11 mouse cellular contexts compared by ENCODE assay signal in genomic region chr10:21605601-21606000, GRCm38 (mm10). TPM values are rescaled to one million over a fixed set of nuclear protein-coding genes. Genes with fewer than 3 reads are reported as not detected.
DNase-seq lines count a peak whose midpoint lies in the region; ATAC-seq and TF ChIP-seq lines count a peak whose summit lies in the region.
"Had no signal": no experiment of that assay in that cellular context is flagged by ENCODE, and none has a peak within 500 bp of the region (broad histone marks: within the 10 kb centered on the region; RNA-seq: fewer than 3 reads in every experiment).

No protein-coding gene starts in this region.

- no peak overlapping the region for H3K9ac ChIP-seq in heart, adult 2 months (ENCODE audit: low read depth, low read length)
- H3K9ac ChIP-seq in midbrain, embryonic 15.5 days: no peak overlapping the region
- H3K9ac ChIP-seq in intestine, postnatal 0 days (ENCODE audit: low read depth, low read length): no peak overlapping the region

- peaks cover 6% of the 10 kb centered on the region for H3K4me1 ChIP-seq in heart, adult 2 months (ENCODE audit: control insufficient read depth, insufficient read depth, low read length)
- H3K4me1 ChIP-seq in midbrain, embryonic 15.5 days: peaks cover 5% of the 10 kb centered on the region
- peaks cover 17% of the 10 kb centered on the region for H3K4me1 ChIP-seq in midbrain, embryonic 10.5 days
- H3K4me1 ChIP-seq in intestine, postnatal 0 days (replicated peaks; ENCODE audit: control insufficient read depth, insufficient read depth, low read length): peaks cover 9% of the 10 kb centered on the region

- H3K4me3 ChIP-seq in heart, adult 2 months: no peak overlapping the region
- H3K4me3 ChIP-seq in midbrain, embryonic 15.5 days: no peak overlapping the region
- no peak overlapping the region for H3K4me3 ChIP-seq in midbrain, embryonic 10.5 days
- no peak overlapping the region for H3K4me3 ChIP-seq in intestine, postnatal 0 days (ENCODE audit: low read depth, low read length)
- H3K4me3 ChIP-seq: erythroblast, embryonic 14.5 days had no signal

- 79% methylated on average over 5 of the region's 5 CpGs for WGBS in heart, adult 2 months
- WGBS in midbrain, embryonic 15.5 days: 68% methylated on average over 5 of the region's 5 CpGs
- WGBS in midbrain, embryonic 10.5 days: 73% methylated on average over 5 of the region's 5 CpGs
- 86% methylated on average over 5 of the region's 5 CpGs for WGBS in intestine, postnatal 0 days

- no peaks in the 10 kb centered on the region for H3K79me2 ChIP-seq in heart, adult 2 months (replicated peaks; ENCODE audit: control insufficient read depth, insufficient read depth, low read length)

- no peak overlapping the region for H3K4me2 ChIP-seq in midbrain, embryonic 15.5 days
- no peak overlapping the region for H3K4me2 ChIP-seq in intestine, postnatal 0 days (replicated peaks; ENCODE audit: low read depth)

- no peak for TF ChIP-seq POLR2A in heart, adult 2 months (IDR thresholded peaks at IDR 0.05; ENCODE audit: insufficient read depth, low read depth, low read length)

- TF ChIP-seq EP300 in heart, adult 2 months (IDR thresholded peaks at IDR 0.05; ENCODE audit: insufficient read depth, low read depth, low read length): no peak

- peak overlapping the region; percentile 54 for H3K27ac ChIP-seq in heart, adult 2 months
- no peak overlapping the region for H3K27ac ChIP-seq in midbrain, embryonic 15.5 days
- H3K27ac ChIP-seq in midbrain, embryonic 10.5 days (replicated peaks): no peak overlapping the region
- 0 out of 2 replicates have a peak overlapping the region, but pooled peaks have one; percentile 61 for H3K27ac ChIP-seq in intestine, postnatal 0 days (ENCODE audit: low read depth, low read length)

- H3K36me3 ChIP-seq in heart, adult 2 months (ENCODE audit: control insufficient read depth, insufficient read depth, low read length): no peaks in the 10 kb centered on the region
- no peaks in the 10 kb centered on the region for H3K36me3 ChIP-seq in midbrain, embryonic 15.5 days (replicated peaks)
- no peaks in the 10 kb centered on the region for H3K36me3 ChIP-seq in midbrain, embryonic 10.5 days
- H3K36me3 ChIP-seq in intestine, postnatal 0 days (ENCODE audit: control insufficient read depth, insufficient read depth): no peaks in the 10 kb centered on the region

- no peaks in the 10 kb centered on the region for H3K27me3 ChIP-seq in heart, adult 2 months (ENCODE audit: control insufficient read depth, insufficient read depth, low read length)
- no peaks in the 10 kb centered on the region for H3K27me3 ChIP-seq in midbrain, embryonic 15.5 days (replicated peaks)
- no peaks in the 10 kb centered on the region for H3K27me3 ChIP-seq in midbrain, embryonic 10.5 days (ENCODE audit: low read depth, poor library complexity, severe bottlenecking)
- H3K27me3 ChIP-seq in intestine, postnatal 0 days (replicated peaks; ENCODE audit: control insufficient read depth, insufficient read depth, low read length): no peaks in the 10 kb centered on the region

- ATAC-seq in midbrain, embryonic 15.5 days (replicated peaks): 0 out of 2 replicates have a peak, but pooled peaks have one; percentile 15
- ATAC-seq in intestine, postnatal 0 days: no peak

- no peak for DNase-seq in heart, adult 2 months
- DNase-seq in heart, adult 8-10 months (ENCODE audit: low spot score): no peak
- no peak for DNase-seq in midbrain, embryonic 10.5 days (ENCODE audit: low spot score)
- DNase-seq in right cerebral cortex, postnatal 36 days (ENCODE audit: low spot score in 2 of 2): peak; percentile 51 to 74
- DNase-seq in spleen, postnatal 4 days (ENCODE audit: low spot score in 2 of 2): no peak
- DNase-seq in thymus, postnatal 0 days (ENCODE audit: low spot score): no peak
- DNase-seq: thymus, postnatal 25 days had no signal

- no peaks in the 10 kb centered on the region for H3K9me3 ChIP-seq in midbrain, embryonic 15.5 days
- no peaks in the 10 kb centered on the region for H3K9me3 ChIP-seq in midbrain, embryonic 10.5 days (replicated peaks)
- H3K9me3 ChIP-seq in intestine, postnatal 0 days (ENCODE audit: control insufficient read depth): no peaks in the 10 kb centered on the region

- intact Hi-C loops in heart, adult 2 months (cut with DNase I): no loop called here

- no peak for TF ChIP-seq CTCF in heart, adult 2 months (IDR thresholded peaks at IDR 0.05)
- no peak for TF ChIP-seq CTCF in intestine, postnatal 0 days (IDR thresholded peaks at IDR 0.05; ENCODE audit: low read depth)

RNA-seq across cellular contexts. Expression of gene 1700020N01Rik, which starts 12.7 kb away (rescaled TPM):
- not detected for total RNA-seq in heart, adult 2 months (2021)
- polyA plus RNA-seq in heart, adult 2 months (2012; rRNA removed): not detected in 2 replicates
- not detected for total RNA-seq in heart, adult 8-10 months (2022)
- not detected in 2 replicates for polyA plus RNA-seq in midbrain, embryonic 15.5 days (2015; fragmentation: Nextera tagmentation; extraction: Ambion mirVana)
- polyA plus RNA-seq in midbrain, embryonic 10.5 days (2016; fragmentation: Nextera tagmentation; extraction: Ambion mirVana): not detected in 2 replicates
- 1.4 and 2.1 TPM in 2 replicates for polyA plus RNA-seq in intestine, postnatal 0 days (2015; fragmentation: Nextera tagmentation; extraction: Ambion mirVana)
- 0.34 TPM in 1 of 2 replicates, not detected in the other for polyA plus RNA-seq in thymus, postnatal 0 days (2015; fragmentation: Nextera tagmentation; extraction: Ambion mirVana)
- polyA plus RNA-seq: erythroblast, embryonic 14.5 days; neural tube, embryonic 11.5 days had no signal

Comparison
In these comparisons a context has a peak if more than half of its experiments do, and no peak if none do; other contexts are left out.
1. DNase-seq: peak in right cerebral cortex, postnatal 36 days (2 of 2); none in heart, adult 2 months (0 of 2), heart, adult 8-10 months (single experiment), midbrain, embryonic 10.5 days (single experiment), spleen, postnatal 4 days (0 of 2) and thymus, postnatal 0 days (single experiment).
2. H3K27ac ChIP-seq: peak in heart, adult 2 months (single experiment) and intestine, postnatal 0 days (single experiment); none in midbrain, embryonic 15.5 days (single experiment) and midbrain, embryonic 10.5 days (single experiment).